Mouse (Mus musculus) thymus, adult 2 months (tissue): ENCODE results near the gene Trio. TPM values are rescaled to one million over a fixed set of nuclear protein-coding genes. Genes with fewer than 3 reads are reported as not detected.

Source experiments
- DNase-seq: peaks from one replicate; pipeline ENCODE4 v3.0.0; 2021
- H3K27ac ChIP-seq: fragments of 200-500 bp; 2 replicates; pipeline ENCODE4 v1.5.1; 2012; ENCODE audit warnings: low read length, control low read depth; ENCODE audit not compliant: control insufficient read depth, insufficient read depth
- H3K27me3 ChIP-seq: fragments of 200-500 bp; 2 replicates; pipeline ENCODE4 v1.6.1; 2012; ENCODE audit warnings: mild to moderate bottlenecking, low read length, moderate library complexity, mixed read lengths; ENCODE audit not compliant: control insufficient read depth, insufficient read depth
- H3K36me3 ChIP-seq: fragments of 200-500 bp; 2 replicates; pipeline ENCODE4 v1.6.1; 2012; ENCODE audit warnings: mild to moderate bottlenecking, low read length, moderate library complexity; ENCODE audit not compliant: control insufficient read depth, insufficient read depth
- H3K4me1 ChIP-seq: fragments of 200-500 bp; replicated peaks from 2 replicates; pipeline ENCODE4 v1.6.1; 2012; ENCODE audit warnings: low read length; ENCODE audit not compliant: control insufficient read depth, insufficient read depth
- H3K4me3 ChIP-seq: fragments of 200-500 bp; 2 replicates; pipeline ENCODE4 v1.5.1; 2012; ENCODE audit warnings: mild to moderate bottlenecking, low read length, control low read depth, moderate library complexity; ENCODE audit not compliant: control insufficient read depth, insufficient read depth
- CTCF ChIP-seq: fragments of 200-500 bp; IDR thresholded peaks from 2 replicates; pipeline ENCODE4 v1.5.1; 2012; ENCODE audit warnings: mild to moderate bottlenecking, control low read depth, low read length, moderate library complexity, borderline replicate concordance; ENCODE audit not compliant: control insufficient read depth, poor library complexity, insufficient read depth; ENCODE audit errors: extremely low read depth
- POLR2A ChIP-seq: fragments of 200-500 bp; IDR thresholded peaks from 2 replicates; pipeline ENCODE4 v1.6.1; 2012; ENCODE audit warnings: mild to moderate bottlenecking, low read length, control low read depth, moderate library complexity; ENCODE audit not compliant: control insufficient read depth, poor library complexity, insufficient read depth; ENCODE audit errors: extremely low read depth
- WGBS: fragments of 180-500 bp; shearing (Covaris S2); methylation state at CpG from one replicate; pipeline ENCODE4 v1.1.7; 2018; 5-methylcytosine and 5-hydroxymethylcytosine counted together
- polyA plus RNA-seq: library from polyadenylated mRNA; depleted of rRNA; stranded (reverse); fragments of >200 nt; gene quantifications from 2 replicates; pipeline ENCODE4 v1.2.3, GENCODE M21; 2012

Trio gene
- polyA plus RNA-seq, 1 experiment = 24.9 TPM

- H3K27ac ChIP-seq = no peak overlapping the region
- DNase-seq = no peak
- 85% methylated on average over 5 of the region's 5 CpGs for WGBS
- H3K36me3 ChIP-seq = no peaks in the 10 kb centered on the region
- H3K27me3 ChIP-seq = no peaks in the 10 kb centered on the region
- TF ChIP-seq POLR2A = no peak
- H3K4me1 ChIP-seq = no peaks in the 10 kb centered on the region; the same call in 1 of the 2 replicates
- H3K4me3 ChIP-seq = no peak overlapping the region
These were observed 71.3 kb downstream of the Trio start for GRCm38 (mm10) chr15:27954356-27954755.

GRCm38 (mm10) chr15:27953570-27953969, 72.1 kb downstream of the Trio start:
- 94% methylated on average over 3 of the region's 3 CpGs for WGBS
- TF ChIP-seq POLR2A (no peak), CTCF (no peak)
- no peak overlapping the region for H3K27ac ChIP-seq
- no peaks in the 10 kb centered on the region for H3K36me3 ChIP-seq
- no peak overlapping the region for H3K4me3 ChIP-seq
- no peak for DNase-seq
- H3K27me3 ChIP-seq = no peaks in the 10 kb centered on the region
- no peaks in the 10 kb centered on the region for H3K4me1 ChIP-seq

DNA sequence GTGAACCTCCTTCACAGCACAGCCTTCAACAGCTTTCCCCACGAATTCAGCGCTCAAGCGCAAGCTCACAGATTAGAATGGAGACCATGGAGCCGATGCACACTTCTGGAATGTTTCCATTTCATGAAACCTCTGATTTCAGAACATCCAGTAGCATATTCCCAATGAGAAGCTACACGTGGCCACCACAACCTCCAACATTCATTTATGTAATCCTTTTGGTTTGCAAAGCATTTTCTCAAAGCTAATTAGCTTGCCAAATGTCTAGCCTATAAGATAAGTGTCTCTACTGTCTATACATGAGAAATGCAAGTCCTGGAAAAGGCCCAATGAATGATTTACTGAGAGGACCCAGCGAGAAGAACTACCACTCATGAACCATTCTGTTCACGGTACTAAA, 74.5 kb downstream of the Trio start:
- no peaks in the 10 kb centered on the region for H3K27me3 ChIP-seq
- no peak for DNase-seq
- no peak overlapping the region for H3K4me3 ChIP-seq
- TF ChIP-seq CTCF = no peak
- TF ChIP-seq POLR2A = no peak
- H3K27ac ChIP-seq = no peak overlapping the region
- 96% methylated on average over 7 of the region's 7 CpGs for WGBS
- H3K4me1 ChIP-seq = no peaks in the 10 kb centered on the region
- no peaks in the 10 kb centered on the region for H3K36me3 ChIP-seq

- 95% methylated on average over 9 of the region's 9 CpGs for WGBS
- Histone ChIP-seq H3K27ac (no peak overlapping the region), H3K4me1 (no peaks in the 10 kb centered on the region), H3K27me3 (no peaks in the 10 kb centered on the region), H3K4me3 (no peak overlapping the region), H3K36me3 (no peaks in the 10 kb centered on the region)
- no peak for TF ChIP-seq POLR2A
- TF ChIP-seq CTCF = no peak
- no peak for DNase-seq
These were observed 76.5 kb downstream of the Trio start for GRCm38 (mm10) chr15:27949196-27949595.

- Histone ChIP-seq H3K36me3 (no peaks in the 10 kb centered on the region), H3K27ac (no peak overlapping the region), H3K4me1 (no peaks in the 10 kb centered on the region), H3K4me3 (no peak overlapping the region), H3K27me3 (no peaks in the 10 kb centered on the region)
- DNase-seq = no peak
- no peak for TF ChIP-seq CTCF
- TF ChIP-seq POLR2A = no peak
- WGBS = 94% methylated on average over 3 of the region's 3 CpGs
These were observed 77.8 kb downstream of the Trio start for GRCm38 (mm10) chr15:27947880-27948279.

GRCm38 (mm10) chr15:27945570-27945969, 80.1 kb downstream of the Trio start:
- no peak overlapping the region for H3K4me3 ChIP-seq
- no peak for TF ChIP-seq CTCF
- no peak for TF ChIP-seq POLR2A
- no peaks in the 10 kb centered on the region for H3K36me3 ChIP-seq
- no peaks in the 10 kb centered on the region for H3K27me3 ChIP-seq
- H3K4me1 ChIP-seq = no peaks in the 10 kb centered on the region
- 94% methylated on average over 9 of the region's 9 CpGs for WGBS
- H3K27ac ChIP-seq = no peak overlapping the region
- DNase-seq = no peak

GRCm38 (mm10) chr15:27944898-27945297, 80.8 kb downstream of the Trio start:
- no peak for TF ChIP-seq CTCF
- TF ChIP-seq POLR2A = no peak
- Histone ChIP-seq H3K27me3 (no peaks in the 10 kb centered on the region), H3K4me3 (no peak overlapping the region), H3K27ac (no peak overlapping the region), H3K36me3 (no peaks in the 10 kb centered on the region), H3K4me1 (no peaks in the 10 kb centered on the region)
- 96% methylated on average over 11 of the region's 11 CpGs for WGBS
- no peak for DNase-seq
